Mouse (Mus musculus): ENCODE results near the gene Scarf1. TPM values are rescaled to one million over a fixed set of nuclear protein-coding genes. Genes with fewer than 3 reads are reported as not detected.

Scarf1 gene
- total and polyA plus RNA-seq, 2 experiments from 2014 or later, result 10.0 to 20.2 TPM

GRCm38 (mm10) chr11:75531469-75532242 lies 18.3 kb downstream of the Scarf1 start, which contains the start of gene Slc43a2:
Gene Slc43a2 (plus strand): TSS chr11:75531694.
- peak within 1 kb of the TSS; percentile 98 for H3K4me2 ChIP-seq (ENCODE audit: low read depth, low read length)
- ATAC-seq (ENCODE audit: insufficient read depth, low read depth) (peak; percentile 88), DNase-seq (ENCODE audit: low spot score) (peak; percentile 92)
- H3K27ac ChIP-seq (ENCODE audit: low read depth), result peak within 1 kb of the TSS; percentile 87
- TF ChIP-seq EP300 (IDR thresholded peaks at IDR 0.05; ENCODE audit: low read depth) (no peak), CTCF (IDR thresholded peaks at IDR 0.05; ENCODE audit: low read depth) (no peak)
- H3K4me1 ChIP-seq (ENCODE audit: control insufficient read depth, insufficient read depth), result peaks cover 12% of the 10 kb centered on the region; the same call in 1 of the 2 replicates
- peak within 1 kb of the TSS; percentile 69 for H3K4me3 ChIP-seq (ENCODE audit: low read depth, low read length)
- no peaks in the 10 kb centered on the region for H3K27me3 ChIP-seq (ENCODE audit: control insufficient read depth, insufficient read depth, low read length)
- no peaks in the 10 kb centered on the region for H3K9me3 ChIP-seq (replicated peaks; ENCODE audit: control insufficient read depth, low read length)
- H3K9ac ChIP-seq (replicated peaks; ENCODE audit: low read depth, low read length), result peak within 1 kb of the TSS; percentile 80
- WGBS, result under 1% methylated on average over 62 of the region's 62 CpGs
- peaks cover 4% of the 10 kb centered on the region; the same call in 1 of the 2 replicates for H3K36me3 ChIP-seq (replicated peaks; ENCODE audit: control insufficient read depth, insufficient read depth, low read length)

- Histone ChIP-seq H3K27me3 (ENCODE audit: control insufficient read depth, insufficient read depth, low read length) (no peaks in the 10 kb centered on the region), H3K4me2 (ENCODE audit: low read depth, low read length) (peak overlapping the region; percentile 98), H3K36me3 (replicated peaks; ENCODE audit: control insufficient read depth, insufficient read depth, low read length) (no peaks in the 10 kb centered on the region), H3K27ac (ENCODE audit: low read depth) (peak overlapping the region; percentile 60), H3K9ac (replicated peaks; ENCODE audit: low read depth, low read length) (peak overlapping the region; percentile 80), H3K4me1 (ENCODE audit: control insufficient read depth, insufficient read depth) (peaks cover 12% of the 10 kb centered on the region; the same call in 1 of the 2 replicates), H3K4me3 (ENCODE audit: low read depth, low read length) (peak overlapping the region; percentile 69), H3K9me3 (replicated peaks; ENCODE audit: control insufficient read depth, low read length) (no peaks in the 10 kb centered on the region)
- ATAC-seq (ENCODE audit: insufficient read depth, low read depth) (no peak), DNase-seq (ENCODE audit: low spot score) (no peak)
- TF ChIP-seq CTCF (IDR thresholded peaks at IDR 0.05; ENCODE audit: low read depth) (no peak), EP300 (IDR thresholded peaks at IDR 0.05; ENCODE audit: low read depth) (no peak)
- 19% methylated on average over 38 of the region's 38 CpGs for WGBS
Measured at GRCm38 (mm10) chr11:75532340-75533277, 19.3 kb downstream of the Scarf1 start.

GRCm38 (mm10) chr11:75533314-75534015 lies 20.1 kb downstream of the Scarf1 start:
- Histone ChIP-seq H3K9ac (replicated peaks; ENCODE audit: low read depth, low read length) (no peak overlapping the region), H3K4me3 (ENCODE audit: low read depth, low read length) (peak overlapping the region; percentile 69; the same call in 1 of the 2 replicates)

GRCm38 (mm10) chr11:75534286-75535033 lies 21.1 kb downstream of the Scarf1 start:
- no peaks in the 10 kb centered on the region for H3K9me3 ChIP-seq (replicated peaks; ENCODE audit: control insufficient read depth, low read length)
- H3K4me1 ChIP-seq (ENCODE audit: control insufficient read depth, insufficient read depth), result peaks cover 24% of the 10 kb centered on the region
- peak overlapping the region; percentile 24; the same call in 1 of the 2 replicates for H3K4me2 ChIP-seq (ENCODE audit: low read depth, low read length)
- no peaks in the 10 kb centered on the region for H3K27me3 ChIP-seq (ENCODE audit: control insufficient read depth, insufficient read depth, low read length)
- no peak overlapping the region for H3K9ac ChIP-seq (replicated peaks; ENCODE audit: low read depth, low read length)
- peak overlapping the region; percentile 60 for H3K27ac ChIP-seq (ENCODE audit: low read depth)
- no peak for TF ChIP-seq EP300 (IDR thresholded peaks at IDR 0.05; ENCODE audit: low read depth)
- no peak for TF ChIP-seq CTCF (IDR thresholded peaks at IDR 0.05; ENCODE audit: low read depth)
- WGBS, result 45% methylated on average over 4 of the region's 4 CpGs
- H3K4me3 ChIP-seq (ENCODE audit: low read depth, low read length), result no peak overlapping the region
- ATAC-seq (ENCODE audit: insufficient read depth, low read depth) (no peak), DNase-seq (ENCODE audit: low spot score) (no peak)
- H3K36me3 ChIP-seq (replicated peaks; ENCODE audit: control insufficient read depth, insufficient read depth, low read length), result no peaks in the 10 kb centered on the region

More at GRCm38 (mm10) chr11:75533314-75534015, 20.1 kb downstream of the Scarf1 start:
- H3K4me2 ChIP-seq (ENCODE audit: low read depth, low read length), result peak overlapping the region; percentile 98; the same call in 1 of the 2 replicates
- H3K4me1 ChIP-seq (ENCODE audit: control insufficient read depth, insufficient read depth), result peaks cover 18% of the 10 kb centered on the region
- no peaks in the 10 kb centered on the region for H3K27me3 ChIP-seq (ENCODE audit: control insufficient read depth, insufficient read depth, low read length)
- WGBS, result 66% methylated on average over 6 of the region's 6 CpGs
- H3K36me3 ChIP-seq (replicated peaks; ENCODE audit: control insufficient read depth, insufficient read depth, low read length), result no peaks in the 10 kb centered on the region
- no peak for ATAC-seq (ENCODE audit: insufficient read depth, low read depth)
- DNase-seq (ENCODE audit: low spot score), result no peak
- no peaks in the 10 kb centered on the region for H3K9me3 ChIP-seq (replicated peaks; ENCODE audit: control insufficient read depth, low read length)
- TF ChIP-seq EP300 (IDR thresholded peaks at IDR 0.05; ENCODE audit: low read depth), result no peak
- no peak for TF ChIP-seq CTCF (IDR thresholded peaks at IDR 0.05; ENCODE audit: low read depth)
- H3K27ac ChIP-seq (ENCODE audit: low read depth), result peak overlapping the region; percentile 60

All from heart, postnatal 0 days (tissue).